Mouse (Mus musculus) heart, adult 2 months (tissue): ENCODE results near the gene Zfp3.

Experiments used
- CTCF ChIP-seq: fragments of 200-600 bp; IDR thresholded peaks from 2 replicates; pipeline ENCODE4 v1.8.1; 2022; ENCODE audit warnings: antibody characterized with exemption, mild to moderate bottlenecking, moderate library complexity
- POLR2A ChIP-seq: fragments of 200-500 bp; IDR thresholded peaks from 2 replicates; pipeline ENCODE4 v1.6.1; 2011; ENCODE audit warnings: mild to moderate bottlenecking, low read depth, low read length, control low read depth; ENCODE audit not compliant: insufficient read depth

- no peak for TF ChIP-seq POLR2A
- TF ChIP-seq CTCF, result no peak
Measured at GRCm38 (mm10) chr11:70754958-70755357, 9.1 kb upstream of the Zfp3 start.
